8 mouse cellular contexts compared by ENCODE assay signal in genomic region chr7:81933601-81934266, GRCm38 (mm10). TPM values are rescaled to one million over a fixed set of nuclear protein-coding genes. Genes with fewer than 3 reads are reported as not detected.
DNase-seq lines count a peak whose midpoint lies in the region; ATAC-seq and TF ChIP-seq lines count a peak whose summit lies in the region.

No protein-coding gene starts in this region.

- DNase-seq in B cell, adult 2 months: peak; percentile 44 to 48
- DNase-seq in adrenal gland, postnatal 4 days (ENCODE audit: low spot score in 2 of 2): peak; percentile 33 to 35
- DNase-seq in liver, adult 2 months (ENCODE audit: extremely low read depth, low read depth, low spot score): no peak
- DNase-seq in natural killer cell, adult 2 months (ENCODE audit: low spot score in 2 of 2): peak; percentile 12 to 31
- DNase-seq in testis, postnatal 10 days (ENCODE audit: low spot score): peak; percentile 83

- H3K27me3 ChIP-seq in embryonic facial prominence, embryonic 15.5 days: peaks cover 5% of the 10 kb centered on the region; the same call in 1 of the 2 replicates
- peaks cover 18% of the 10 kb centered on the region for H3K27me3 ChIP-seq in heart, embryonic 12.5 days (replicated peaks)
- H3K27me3 ChIP-seq in kidney, embryonic 15.5 days: peaks cover 22% of the 10 kb centered on the region
- peaks cover 19% of the 10 kb centered on the region for H3K27me3 ChIP-seq in liver, adult 2 months (ENCODE audit: control insufficient read depth, insufficient read depth, low read length)

- H3K27ac ChIP-seq in embryonic facial prominence, embryonic 15.5 days (replicated peaks): peak overlapping the region; percentile 88
- H3K27ac ChIP-seq in heart, embryonic 12.5 days (ENCODE audit: poor library complexity, severe bottlenecking): peak overlapping the region; percentile 29
- H3K27ac ChIP-seq in kidney, embryonic 15.5 days: peak overlapping the region; percentile 87
- no peak overlapping the region; the same call in 1 of the 2 replicates for H3K27ac ChIP-seq in liver, adult 2 months (replicated peaks; ENCODE audit: insufficient read depth, low read depth, low read length)

- no peak for TF ChIP-seq CTCF in liver, adult 2 months (IDR thresholded peaks at IDR 0.05; ENCODE audit: low read depth, low read length)

- H3K36me3 ChIP-seq in embryonic facial prominence, embryonic 15.5 days: no peaks in the 10 kb centered on the region
- no peaks in the 10 kb centered on the region for H3K36me3 ChIP-seq in heart, embryonic 12.5 days
- H3K36me3 ChIP-seq in kidney, embryonic 15.5 days: no peaks in the 10 kb centered on the region
- no peaks in the 10 kb centered on the region for H3K36me3 ChIP-seq in liver, adult 2 months (ENCODE audit: control insufficient read depth, insufficient read depth, low read length)

- no peaks in the 10 kb centered on the region for H3K9me3 ChIP-seq in embryonic facial prominence, embryonic 15.5 days (replicated peaks)
- no peaks in the 10 kb centered on the region for H3K9me3 ChIP-seq in heart, embryonic 12.5 days (replicated peaks)
- no peaks in the 10 kb centered on the region for H3K9me3 ChIP-seq in kidney, embryonic 15.5 days (replicated peaks)

- peak; percentile 87 for ATAC-seq in embryonic facial prominence, embryonic 15.5 days (ENCODE audit: insufficient number of reproducible peaks, low FRiP score, low TSS enrichment, low read depth)
- ATAC-seq in heart, embryonic 12.5 days (ENCODE audit: insufficient number of reproducible peaks, low FRiP score): peak; percentile 76
- peak; percentile 84 for ATAC-seq in kidney, embryonic 15.5 days (replicated peaks; ENCODE audit: low FRiP score)

- peak overlapping the region; percentile 72 for H3K4me2 ChIP-seq in embryonic facial prominence, embryonic 15.5 days (replicated peaks)
- peak overlapping the region; percentile 84 for H3K4me2 ChIP-seq in heart, embryonic 12.5 days
- peak overlapping the region; percentile 84 for H3K4me2 ChIP-seq in kidney, embryonic 15.5 days

- peaks cover 21% of the 10 kb centered on the region for H3K4me1 ChIP-seq in embryonic facial prominence, embryonic 15.5 days
- peaks cover 8% of the 10 kb centered on the region; the same call in 1 of the 2 replicates for H3K4me1 ChIP-seq in heart, embryonic 12.5 days (replicated peaks)
- peaks cover 15% of the 10 kb centered on the region for H3K4me1 ChIP-seq in kidney, embryonic 15.5 days
- no peaks in the 10 kb centered on the region for H3K4me1 ChIP-seq in liver, adult 2 months (ENCODE audit: control insufficient read depth, insufficient read depth, low read length)

- H3K79me2 ChIP-seq in liver, adult 2 months (ENCODE audit: control insufficient read depth, insufficient read depth, low read length): no peaks in the 10 kb centered on the region

- H3K9ac ChIP-seq in embryonic facial prominence, embryonic 15.5 days: peak overlapping the region; percentile 78
- peak overlapping the region; percentile 83 for H3K9ac ChIP-seq in heart, embryonic 12.5 days
- peak overlapping the region; percentile 87 for H3K9ac ChIP-seq in kidney, embryonic 15.5 days
- peak overlapping the region; percentile 79 for H3K9ac ChIP-seq in liver, adult 2 months (ENCODE audit: low read depth, low read length)

- WGBS in embryonic facial prominence, embryonic 15.5 days: under 1% methylated on average over 91 of the region's 103 CpGs
- WGBS in heart, embryonic 12.5 days: under 1% methylated on average over 89 of the region's 103 CpGs
- under 1% methylated on average over 103 of the region's 103 CpGs for WGBS in kidney, embryonic 15.5 days
- WGBS in liver, adult 2 months: 2% methylated on average over 99 of the region's 103 CpGs

- H3K4me3 ChIP-seq in embryonic facial prominence, embryonic 15.5 days (replicated peaks): peak overlapping the region; percentile 67
- peak overlapping the region; percentile 68 for H3K4me3 ChIP-seq in heart, embryonic 12.5 days
- peak overlapping the region; percentile 86 for H3K4me3 ChIP-seq in kidney, embryonic 15.5 days (replicated peaks)
- peak overlapping the region; percentile 65 for H3K4me3 ChIP-seq in liver, adult 2 months (ENCODE audit: insufficient read depth, low read depth, low read length)

- no peak for TF ChIP-seq POLR2A in liver, adult 2 months (IDR thresholded peaks at IDR 0.05; ENCODE audit: extremely low read depth, insufficient read depth, low read length)

RNA-seq across cellular contexts. Expression of gene Hdgfl3, which starts 0.5 kb away (rescaled TPM):
- 10 to 100 TPM; 24.4 to 26.9 TPM for total RNA-seq in adrenal gland, postnatal 4 days (2021)
- 14.7 and 15.0 TPM in 2 replicates for polyA plus RNA-seq in embryonic facial prominence, embryonic 15.5 days (2015; fragmentation: Nextera tagmentation; extraction: Ambion mirVana)
- 15.1 and 15.2 TPM in 2 replicates for polyA plus RNA-seq in heart, embryonic 12.5 days (2016; fragmentation: Nextera tagmentation; extraction: Ambion mirVana)
- 14.0 and 14.4 TPM in 2 replicates for polyA plus RNA-seq in kidney, embryonic 15.5 days (2015; fragmentation: Nextera tagmentation; extraction: Ambion mirVana)
- 1.1 and 1.6 TPM in 2 replicates for total RNA-seq in liver, adult 2 months (2014; rRNA removed)
- 0.07 and 0.13 TPM in 2 replicates for polyA plus RNA-seq in liver, adult 2 months (2012; rRNA removed)

RNA-seq across cellular contexts. Expression of gene Bnc1, which starts 58.4 kb away (rescaled TPM):
- total RNA-seq in adrenal gland, postnatal 4 days (2021): 1 to 10 TPM; 1.7 to 2.3 TPM
- 1.6 and 1.8 TPM in 2 replicates for polyA plus RNA-seq in embryonic facial prominence, embryonic 15.5 days (2015; fragmentation: Nextera tagmentation; extraction: Ambion mirVana)
- polyA plus RNA-seq in heart, embryonic 12.5 days (2016; fragmentation: Nextera tagmentation; extraction: Ambion mirVana): 8.6 and 9.6 TPM in 2 replicates
- 0.22 and 0.91 TPM in 2 replicates for polyA plus RNA-seq in kidney, embryonic 15.5 days (2015; fragmentation: Nextera tagmentation; extraction: Ambion mirVana)
- total RNA-seq in liver, adult 2 months (2014; rRNA removed): 0.07 and 0.09 TPM in 2 replicates
- polyA plus RNA-seq in liver, adult 2 months (2012; rRNA removed): 0.04 and 0.05 TPM in 2 replicates

Comparison
In these comparisons a context has a peak if more than half of its experiments do, and no peak if none do; other contexts are left out.
1. RNA of gene Hdgfl3, which starts 0.5 kb away (polyA plus RNA-seq): 15.1 to 15.2 TPM in heart, embryonic 12.5 days, 14.7 to 15.0 TPM in embryonic facial prominence, embryonic 15.5 days and 14.0 to 14.4 TPM in kidney, embryonic 15.5 days; 0.07 to 0.13 TPM in liver, adult 2 months; every median in the first group is over 10 times any median in the second.
2. Peak in every context shown above with its lines, with median percentiles within 50 percentile points of each other: ATAC-seq, H3K4me2 ChIP-seq, H3K4me3 ChIP-seq and H3K9ac ChIP-seq.